Mouse (Mus musculus) Muller cell, postnatal 12 days (primary cell): ENCODE measurements at regions not wholly inside any gene's neighbourhood (a gene's known extent, or its start where the extent isn't known, plus 50 kb on each side); places are given as distances from the start of the nearest gene placed in this dataset.
A peak's percentile ranks its signal among the peaks of the same experiment; 100 is the strongest.

Experiments used
- DNase-seq: peaks from one replicate; pipeline ENCODE4 v3.0.0-alpha.2; 2015; ENCODE audit errors: inconsistent ontology term

- no peak for DNase-seq
Observed at GRCm38 (mm10) chr6:36058206-36058605, 329.7 kb upstream of the Chrm2 start.

GRCm38 (mm10) chr6:36060411-36060810 is 327.5 kb upstream of the Chrm2 start:
- no peak for DNase-seq

GRCm38 (mm10) chr6:36064919-36065318 is 323.0 kb upstream of the Chrm2 start:
- DNase-seq: peak; percentile 61

GRCm38 (mm10) chr6:36068690-36069089 is 319.2 kb upstream of the Chrm2 start:
- no peak for DNase-seq

- no peak for DNase-seq
Observed at GRCm38 (mm10) chr6:36079559-36079958, 308.3 kb upstream of the Chrm2 start.

- no peak for DNase-seq
Observed at GRCm38 (mm10) chr6:36093584-36093983, 294.3 kb upstream of the Chrm2 start.

GRCm38 (mm10) chr6:36094075-36094474 is 293.8 kb upstream of the Chrm2 start:
- no peak for DNase-seq

- DNase-seq: no peak
Observed at GRCm38 (mm10) chr6:36097391-36097790, 290.5 kb upstream of the Chrm2 start.

GRCm38 (mm10) chr6:36098179-36098578 is 289.7 kb upstream of the Chrm2 start:
- peak; percentile 3 for DNase-seq

GRCm38 (mm10) chr6:36108830-36109229 is 279.1 kb upstream of the Chrm2 start:
- peak; percentile 13 for DNase-seq

GRCm38 (mm10) chr6:36137223-36137622 is 250.7 kb upstream of the Chrm2 start:
- no peak for DNase-seq

- DNase-seq: no peak
Observed at GRCm38 (mm10) chr6:36147267-36147666, 240.6 kb upstream of the Chrm2 start.

GRCm38 (mm10) chr6:36174514-36174913 is 213.4 kb upstream of the Chrm2 start:
- no peak for DNase-seq

- no peak for DNase-seq
Observed at GRCm38 (mm10) chr6:36175112-36175511, 212.8 kb upstream of the Chrm2 start.

- no peak for DNase-seq
Observed at GRCm38 (mm10) chr6:36179895-36180294, 208.0 kb upstream of the Chrm2 start.

GRCm38 (mm10) chr6:36182698-36183097 is 205.2 kb upstream of the Chrm2 start:
- DNase-seq: no peak

- peak; percentile 1 for DNase-seq
Observed at GRCm38 (mm10) chr6:36206666-36207065, 181.2 kb upstream of the Chrm2 start.

- no peak for DNase-seq
Observed at GRCm38 (mm10) chr6:36221308-36221707, 166.6 kb upstream of the Chrm2 start.

GRCm38 (mm10) chr6:36234438-36234837 is 153.4 kb upstream of the Chrm2 start:
- DNase-seq: no peak

GRCm38 (mm10) chr6:36247027-36247426 is 140.9 kb upstream of the Chrm2 start:
- no peak for DNase-seq

GRCm38 (mm10) chr6:36248219-36248618 is 139.7 kb upstream of the Chrm2 start:
- no peak for DNase-seq

- DNase-seq: peak; percentile 39
Observed at GRCm38 (mm10) chr6:36249047-36249446, 138.8 kb upstream of the Chrm2 start.

GRCm38 (mm10) chr6:36266717-36267402 is 121.0 kb upstream of the Chrm2 start:
- DNase-seq: no peak

- DNase-seq: no peak
Observed at GRCm38 (mm10) chr6:36286664-36287063, 101.2 kb upstream of the Chrm2 start.
